Mouse (Mus musculus): ENCODE results near the gene Bcat2.

- TF ChIP-seq POLR2A (IDR thresholded peaks at IDR 0.05; ENCODE audit: extremely low read depth, insufficient read depth, low read length), result no peak
- peak; percentile 91 for TF ChIP-seq CTCF (IDR thresholded peaks at IDR 0.05; ENCODE audit: low read depth, low read length)
Measured at GRCm38 (mm10) chr7:45555787-45556186, 14.2 kb upstream of the Bcat2 start.

Measured in liver, adult 2 months (tissue).